Mouse (Mus musculus) adrenal gland, adult (tissue): Measurements from ENCODE around the gene Map3k10.
A peak's percentile ranks its signal among the peaks of the same experiment; 100 is the strongest.
"Not testable (repeated sequence)": the region's sequence is repeated elsewhere in the genome, so short reads cannot be mapped to it uniquely, and the experiment has no call there.

Experiments
- DNase-seq, 2 experiments: peaks; one replicate each; pipeline ENCODE4 v3.0.0; 2022 to 2023; ENCODE audit warnings: low spot score in 1 of 2; ENCODE audit not compliant: inconsistent age in 2 of 2

The Map3k10 gene

DNA sequence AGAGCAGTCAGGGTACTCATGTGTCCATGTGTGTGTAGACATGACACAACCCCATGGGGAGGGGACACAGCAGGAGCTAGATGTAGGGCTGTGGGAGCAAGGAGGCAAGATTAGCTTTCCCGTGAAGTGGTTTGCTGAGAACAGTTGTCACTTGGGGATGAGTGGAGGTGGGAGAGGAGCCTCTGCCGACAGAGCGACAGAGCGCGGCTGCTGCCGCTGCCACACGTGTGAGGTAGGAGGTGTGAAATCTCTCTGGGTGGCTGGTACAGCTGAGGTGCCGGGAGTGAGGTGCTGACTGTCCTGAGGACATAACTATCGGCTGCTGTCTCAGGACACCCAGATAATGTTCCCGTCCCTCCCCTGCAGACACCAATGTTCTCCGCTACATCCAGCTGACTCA is 18.9 kb downstream of the Map3k10 start:
- DNase-seq, result no peak

DNA sequence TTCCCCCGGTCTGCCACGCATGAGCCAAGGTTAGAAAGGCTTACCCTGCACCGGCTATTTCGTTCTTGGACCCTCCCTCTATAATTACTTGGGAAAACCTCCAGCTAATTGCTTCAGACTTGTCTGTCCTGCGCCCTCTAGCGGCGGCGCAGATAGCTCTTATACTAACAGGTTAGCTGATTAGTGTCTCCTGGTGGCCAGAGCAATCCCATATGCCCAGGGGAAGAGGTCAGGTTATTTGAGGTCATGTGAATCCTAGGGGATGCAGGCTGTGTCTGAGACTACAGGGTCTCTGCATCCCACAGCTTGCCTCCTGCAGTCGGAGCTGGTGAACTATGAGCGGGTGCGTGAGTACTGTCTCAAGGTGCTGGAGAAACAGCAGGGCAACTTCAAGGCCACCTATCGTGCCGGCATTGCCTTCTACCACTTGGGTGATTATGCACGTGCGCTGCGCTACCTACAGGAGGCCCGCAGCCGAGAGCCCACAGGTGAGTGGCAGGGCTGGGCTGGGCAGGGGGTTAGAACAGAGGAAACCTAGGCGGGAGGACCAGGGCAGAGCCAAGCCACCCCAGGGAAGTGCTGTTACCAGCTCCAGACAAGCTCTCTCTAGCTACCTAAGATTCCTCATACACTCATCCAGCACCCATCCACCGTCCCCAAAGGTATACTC is 19.7 kb downstream of the Map3k10 start:
- DNase-seq, result peak in 1 of 2 experiments; percentile 72

DNA sequence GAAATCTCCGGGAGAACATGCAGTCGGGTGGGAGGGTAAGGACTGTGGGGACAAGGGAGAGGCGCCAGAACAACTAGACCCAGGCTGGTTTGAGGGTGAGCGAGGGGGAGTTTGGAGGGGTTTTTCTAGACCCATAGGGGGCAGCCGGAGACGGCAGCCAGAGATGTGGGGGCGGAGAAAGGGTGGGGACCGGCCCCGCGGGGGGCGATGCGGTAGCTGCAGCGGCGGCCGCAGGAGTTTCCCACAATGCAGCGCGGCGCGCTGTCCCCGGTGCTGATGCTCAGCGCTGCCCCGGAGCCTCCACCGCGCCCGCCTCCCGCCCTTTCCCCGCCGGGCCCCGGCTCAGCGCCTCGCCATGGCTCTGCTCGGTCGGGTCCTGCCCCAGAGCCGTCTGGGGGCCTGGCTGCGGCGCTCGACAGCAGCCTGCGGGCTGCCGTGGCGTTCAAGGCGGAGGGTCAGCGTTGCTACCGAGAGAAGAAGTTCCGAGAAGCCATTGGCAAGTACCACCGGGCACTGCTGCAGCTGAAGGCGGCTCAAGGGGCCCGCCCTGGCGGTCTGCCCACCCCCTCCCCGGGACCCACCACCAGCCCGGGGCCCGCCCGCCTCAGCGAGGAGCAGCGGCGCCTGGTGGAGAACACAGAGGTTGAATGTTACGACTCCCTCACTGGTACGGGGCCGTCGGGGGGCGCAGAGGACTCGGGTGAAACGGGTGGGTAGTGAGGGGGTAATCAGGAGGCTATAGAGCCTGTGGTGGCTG is 20.5 kb downstream of the Map3k10 start, which contains the start of gene Ttc9b:
Gene Ttc9b, plus strand, starts transcription at position 235 of the 757 bp plus-strand sequence.
- peak; percentile 31 to 68 for DNase-seq

DNA sequence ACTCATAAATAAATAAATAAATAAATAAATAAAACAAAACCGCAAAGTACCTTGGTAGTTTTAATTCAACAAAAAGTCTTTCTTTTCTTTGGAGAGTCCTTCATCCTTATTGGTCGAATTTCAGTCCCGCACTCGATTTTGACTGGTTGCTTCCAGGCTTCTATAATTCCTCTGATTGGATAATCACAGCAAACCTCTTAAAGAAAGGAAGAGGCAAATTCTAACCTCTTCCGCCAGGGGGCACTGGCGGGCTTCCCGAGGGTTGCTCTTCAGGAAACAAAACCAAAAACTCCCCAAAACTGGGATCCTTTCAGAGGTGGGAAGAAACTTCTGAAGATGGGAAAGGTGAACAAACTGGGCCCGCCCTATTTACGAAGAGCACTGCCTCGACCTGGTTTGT is 23.4 kb downstream of the Map3k10 start:
- DNase-seq, result peak; percentile 72 to 88

DNA sequence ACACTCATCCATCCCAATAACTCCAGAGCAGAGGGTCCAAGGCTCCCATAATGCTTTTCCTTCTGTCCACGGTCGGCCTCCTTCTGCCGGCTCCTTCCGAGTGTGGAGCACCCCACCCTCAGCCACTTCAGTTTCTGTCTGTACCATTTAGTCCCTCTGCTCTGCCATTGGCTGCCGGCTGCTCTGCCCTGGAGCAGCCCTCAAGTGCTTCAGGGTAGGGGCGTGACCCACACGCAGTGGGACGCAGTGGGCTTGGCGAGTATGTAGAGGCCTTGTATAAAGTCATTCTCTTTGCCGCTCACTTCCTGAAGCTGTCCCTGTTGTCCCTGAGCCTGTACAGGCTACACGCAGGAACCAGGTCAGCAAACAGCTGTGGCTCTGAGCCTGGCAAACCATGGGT is 24.7 kb downstream of the Map3k10 start:
- DNase-seq, result no peak

DNA sequence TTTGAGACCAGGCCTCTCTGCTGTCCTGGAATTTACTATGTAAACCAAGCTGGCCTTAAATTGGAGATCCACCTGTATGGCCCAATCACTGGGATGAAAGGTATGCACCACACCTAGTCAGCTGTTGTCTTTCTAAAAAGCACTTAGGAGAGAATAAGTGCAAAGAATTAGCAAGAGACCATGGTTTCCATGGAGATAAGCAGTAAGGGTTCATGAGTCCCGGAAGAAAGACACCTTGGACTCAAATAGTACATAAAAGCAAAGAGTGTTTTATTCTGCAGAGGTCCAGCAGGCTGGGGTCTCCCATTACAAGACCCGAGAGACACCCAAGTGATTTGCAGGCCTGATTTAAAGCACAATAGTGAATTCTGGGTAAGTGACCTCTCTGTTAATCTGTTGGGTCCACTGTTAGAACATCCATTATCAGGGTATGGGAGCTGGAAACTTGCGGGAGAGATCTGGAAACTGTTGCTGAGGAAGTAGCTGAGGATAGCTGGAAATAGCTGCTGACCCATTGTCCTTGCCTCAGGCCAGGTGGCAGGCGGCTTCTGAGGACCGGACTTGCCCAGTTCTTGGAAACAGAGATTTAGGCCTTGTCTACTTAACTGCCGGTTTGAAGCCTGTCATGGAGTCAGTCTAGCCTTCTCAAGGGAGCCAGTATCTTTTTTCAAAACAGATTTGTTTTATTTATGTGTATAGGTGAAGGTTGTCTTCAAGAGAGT is 27.0 kb downstream of the Map3k10 start:
- no peak for DNase-seq

DNA sequence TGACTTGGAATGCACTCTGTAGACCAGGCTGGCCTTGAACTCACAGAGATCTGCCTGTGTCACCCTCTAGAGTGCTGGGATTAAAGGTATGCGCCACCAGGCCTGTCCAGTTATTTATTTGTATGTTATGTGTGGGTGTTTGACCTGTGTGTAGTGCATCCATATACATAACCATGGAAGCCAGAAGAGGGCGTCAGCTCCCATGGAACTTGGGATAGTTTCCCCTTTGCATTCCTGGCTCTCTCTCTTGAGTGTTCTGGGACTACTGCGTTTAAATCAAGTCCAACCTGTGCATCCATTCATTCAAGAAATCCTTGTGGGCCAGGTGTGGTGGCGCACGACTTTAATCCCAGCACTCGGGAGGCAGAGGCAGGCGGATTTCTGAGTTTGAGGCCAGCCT is 27.9 kb downstream of the Map3k10 start:
- no peak for DNase-seq

DNA sequence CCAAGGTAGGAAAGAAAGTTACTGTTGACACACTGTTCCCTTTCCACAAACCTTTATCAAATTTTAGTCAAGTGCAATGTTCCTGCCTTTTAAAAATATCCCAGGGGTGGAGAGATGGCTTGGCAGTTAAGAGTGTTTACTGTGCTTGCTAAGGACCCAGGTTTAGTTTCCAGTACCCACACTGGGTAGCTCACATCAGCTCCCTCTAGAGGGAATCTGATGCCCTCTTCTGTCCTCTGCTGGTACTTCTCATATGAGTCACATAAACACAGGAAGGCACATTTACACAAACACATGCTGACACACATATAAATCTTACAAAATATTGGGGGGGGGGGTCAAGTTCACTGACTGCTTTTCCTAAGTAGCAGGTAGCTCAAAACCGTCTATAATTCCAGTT is 29.9 kb downstream of the Map3k10 start:
- DNase-seq, result no peak

DNA sequence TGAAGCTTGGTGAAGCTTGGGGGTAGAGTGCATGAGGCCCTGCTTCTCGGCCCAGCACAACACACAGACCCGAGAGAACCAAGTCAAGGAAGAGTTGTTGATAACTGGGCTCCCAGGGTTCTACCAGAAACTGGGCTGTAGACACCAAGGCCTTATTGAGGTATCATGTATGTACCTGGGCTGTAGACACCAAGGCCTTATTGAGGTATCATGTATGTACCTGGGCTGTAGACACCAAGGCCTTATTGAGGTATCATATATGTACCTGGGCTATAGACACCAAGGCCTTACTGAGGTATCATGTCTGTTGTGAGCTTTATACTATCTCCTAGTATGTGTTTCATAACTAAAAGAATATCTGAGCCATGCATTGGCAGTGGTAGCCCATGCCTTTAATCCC is 39.3 kb downstream of the Map3k10 start:
- not testable (repeated sequence) for DNase-seq

DNA sequence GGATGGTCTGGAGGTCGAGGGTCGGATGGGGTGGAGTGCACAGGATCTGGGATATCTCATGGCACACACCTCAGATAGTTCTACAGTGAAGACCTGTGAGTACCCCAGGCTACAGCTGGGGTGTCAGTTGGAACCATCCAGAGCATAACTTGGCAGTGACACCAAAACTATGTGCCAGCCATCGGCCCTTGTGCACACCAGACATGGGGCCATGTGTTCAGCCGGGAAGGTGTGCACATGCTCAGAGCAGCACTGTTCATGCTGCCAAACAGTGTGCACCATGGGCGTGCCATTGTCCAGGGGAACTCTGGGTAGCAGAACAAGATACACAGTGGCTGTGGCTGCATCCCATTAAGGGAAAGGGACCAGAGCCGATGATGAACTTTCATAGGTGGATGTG is 39.7 kb downstream of the Map3k10 start:
- DNase-seq, result no peak

DNA sequence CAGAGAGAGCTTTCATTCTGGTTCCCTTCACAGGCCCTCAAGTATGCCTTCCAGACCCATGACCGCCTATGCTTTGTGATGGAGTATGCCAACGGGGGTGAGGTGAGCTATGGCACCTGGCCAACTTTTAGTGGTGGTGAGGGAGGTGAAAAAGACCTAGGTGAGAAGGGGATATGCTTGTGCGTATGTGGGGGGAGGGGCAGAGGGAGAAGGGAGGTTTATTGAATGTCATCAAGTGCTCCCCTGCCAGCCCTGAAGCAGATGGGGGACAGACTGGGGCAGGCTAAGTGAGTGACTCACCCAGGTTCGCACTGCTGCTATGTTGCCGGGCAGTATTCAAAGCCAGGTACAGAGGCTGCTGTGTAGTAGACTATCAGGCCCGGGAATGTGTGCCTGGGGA is 41.2 kb downstream of the Map3k10 start:
- DNase-seq, result no peak

DNA sequence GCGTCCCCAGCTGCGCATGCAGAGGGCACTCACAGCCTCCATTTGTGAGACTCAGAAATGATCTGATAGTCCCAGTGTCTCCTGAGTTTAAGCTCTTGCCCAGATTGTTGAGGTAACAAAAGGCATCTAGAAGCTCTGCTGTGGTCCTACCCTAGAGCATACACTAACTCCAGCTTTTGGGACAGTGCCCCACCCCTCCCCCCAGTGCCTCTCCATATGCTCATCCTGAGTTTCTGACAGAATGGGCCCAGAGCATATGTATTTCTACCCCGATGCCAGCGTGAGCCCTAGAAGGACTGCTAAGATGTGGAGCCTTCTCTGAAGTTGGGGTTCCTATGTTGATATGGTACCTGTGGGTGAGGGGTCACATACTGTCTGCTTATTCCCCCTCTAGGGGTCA is 43.0 kb downstream of the Map3k10 start:
- no peak for DNase-seq

DNA sequence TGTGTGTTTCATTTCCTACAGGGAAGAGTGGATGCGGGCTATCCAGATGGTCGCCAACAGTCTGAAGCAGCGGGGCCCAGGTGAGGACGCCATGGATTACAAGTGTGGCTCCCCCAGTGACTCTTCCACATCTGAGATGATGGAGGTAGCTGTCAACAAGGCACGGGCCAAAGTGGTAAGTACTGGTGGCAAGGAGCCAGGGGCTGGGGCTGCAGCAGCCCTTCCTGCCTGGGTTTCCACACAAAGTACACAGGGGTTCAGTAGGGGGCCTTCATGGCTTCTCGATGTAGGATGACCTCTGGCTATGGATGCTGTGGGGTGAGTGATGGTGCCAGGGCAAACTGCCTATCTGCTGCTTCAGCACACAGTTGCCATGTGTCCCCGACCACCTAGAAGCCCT is 45.6 kb downstream of the Map3k10 start:
- DNase-seq, result not testable (repeated sequence)

DNA sequence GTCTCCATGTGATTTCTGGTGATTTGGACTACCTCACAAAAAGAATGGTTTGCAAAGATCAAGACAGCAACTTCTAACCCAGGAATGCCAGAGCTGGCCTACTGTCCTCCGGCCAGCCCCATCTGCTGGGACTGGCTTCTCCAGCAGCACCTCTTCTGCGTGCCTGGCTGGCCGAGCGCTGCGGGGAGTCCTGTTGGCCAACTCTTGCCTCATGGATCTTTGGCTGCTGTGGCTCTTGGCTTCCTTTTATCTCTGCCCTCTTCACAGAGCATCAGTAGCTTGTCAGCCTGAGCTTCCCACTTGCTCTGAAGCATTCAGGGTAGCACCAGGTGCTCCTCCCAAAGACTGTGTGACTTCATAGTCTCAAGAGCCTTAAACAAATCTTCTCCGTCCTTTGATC is 46.2 kb downstream of the Map3k10 start:
- no peak for DNase-seq

DNA sequence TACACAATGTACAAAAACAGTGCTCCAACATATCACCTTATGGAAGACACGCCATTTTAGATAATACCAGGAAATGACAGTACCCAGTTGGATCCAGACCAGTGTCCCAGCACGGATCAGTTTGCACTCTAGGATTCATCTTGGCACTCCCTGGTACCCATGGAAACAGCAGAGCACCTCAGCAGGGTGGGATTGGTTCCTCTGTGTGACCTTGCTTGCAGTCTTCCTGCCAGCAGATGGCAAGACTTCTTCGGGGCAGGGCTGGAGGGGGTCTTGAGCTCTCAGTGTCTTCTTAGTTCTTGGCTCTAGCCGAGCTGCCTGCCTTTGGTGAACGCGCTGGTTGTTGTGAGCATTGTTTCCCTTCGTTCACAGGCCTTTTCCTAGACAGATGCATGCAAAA is 46.7 kb downstream of the Map3k10 start:
- DNase-seq, result no peak

DNA sequence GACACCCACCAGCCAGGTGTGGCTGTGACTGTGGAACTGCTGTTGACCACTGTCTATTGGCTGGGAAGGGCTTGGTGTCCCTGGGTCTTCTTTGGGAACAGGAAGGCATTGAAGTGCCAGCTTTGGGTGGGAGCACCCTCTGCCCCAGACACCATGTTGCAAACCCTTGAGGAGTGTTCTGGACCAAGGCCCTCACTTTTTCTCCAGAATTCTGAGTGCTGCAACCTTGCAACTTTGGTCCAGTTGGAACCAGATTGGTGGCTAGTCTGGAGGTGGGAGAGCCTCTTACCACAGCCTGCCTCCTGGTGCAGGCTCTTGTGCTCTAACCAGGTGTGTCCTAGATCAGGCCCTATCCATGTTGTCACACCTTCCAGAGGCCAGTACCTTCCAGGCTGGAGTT is 49.4 kb downstream of the Map3k10 start:
- peak in 1 of 2 experiments; percentile 62 for DNase-seq

DNA sequence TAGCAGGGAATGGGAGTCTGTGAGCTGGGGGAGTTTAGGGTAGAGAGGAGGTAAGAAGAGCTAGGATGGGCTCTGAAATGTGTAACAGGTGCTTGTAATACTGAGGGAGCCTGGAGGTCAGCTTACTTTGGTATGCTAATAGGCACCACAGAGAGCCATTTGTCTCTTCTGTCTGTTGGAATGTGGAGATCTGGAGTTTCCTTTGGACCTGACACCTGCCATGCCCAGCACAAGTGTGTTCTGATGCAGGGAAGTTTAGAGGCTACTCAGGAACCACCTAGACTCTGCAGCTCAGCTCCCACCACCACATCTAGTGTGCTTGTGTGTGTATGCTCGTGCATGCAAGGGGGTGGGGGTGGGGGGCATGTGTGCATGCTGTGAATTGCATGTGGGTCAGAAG is 52.2 kb downstream of the Map3k10 start:
- no peak for DNase-seq

DNA sequence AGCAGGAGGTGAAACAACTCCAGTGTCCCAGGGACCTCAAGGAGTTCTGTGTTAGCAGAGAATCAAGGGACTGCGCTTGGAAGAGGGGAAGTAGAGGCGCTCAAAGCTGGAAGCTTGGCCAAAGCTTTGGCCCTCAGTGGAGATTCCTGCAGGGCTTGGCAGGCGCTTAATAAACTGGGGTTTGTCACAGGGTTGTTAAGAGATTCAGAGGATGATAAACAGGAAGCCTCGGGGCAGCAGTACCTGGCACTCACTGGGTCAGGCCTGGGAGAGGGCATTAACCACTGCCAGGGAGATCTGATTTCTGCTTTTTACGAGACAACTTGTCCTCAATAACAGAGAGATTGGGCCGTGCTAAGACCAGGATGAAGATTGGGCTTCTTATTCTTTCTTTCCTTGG is 53.4 kb downstream of the Map3k10 start:
- DNase-seq, result no peak

DNA sequence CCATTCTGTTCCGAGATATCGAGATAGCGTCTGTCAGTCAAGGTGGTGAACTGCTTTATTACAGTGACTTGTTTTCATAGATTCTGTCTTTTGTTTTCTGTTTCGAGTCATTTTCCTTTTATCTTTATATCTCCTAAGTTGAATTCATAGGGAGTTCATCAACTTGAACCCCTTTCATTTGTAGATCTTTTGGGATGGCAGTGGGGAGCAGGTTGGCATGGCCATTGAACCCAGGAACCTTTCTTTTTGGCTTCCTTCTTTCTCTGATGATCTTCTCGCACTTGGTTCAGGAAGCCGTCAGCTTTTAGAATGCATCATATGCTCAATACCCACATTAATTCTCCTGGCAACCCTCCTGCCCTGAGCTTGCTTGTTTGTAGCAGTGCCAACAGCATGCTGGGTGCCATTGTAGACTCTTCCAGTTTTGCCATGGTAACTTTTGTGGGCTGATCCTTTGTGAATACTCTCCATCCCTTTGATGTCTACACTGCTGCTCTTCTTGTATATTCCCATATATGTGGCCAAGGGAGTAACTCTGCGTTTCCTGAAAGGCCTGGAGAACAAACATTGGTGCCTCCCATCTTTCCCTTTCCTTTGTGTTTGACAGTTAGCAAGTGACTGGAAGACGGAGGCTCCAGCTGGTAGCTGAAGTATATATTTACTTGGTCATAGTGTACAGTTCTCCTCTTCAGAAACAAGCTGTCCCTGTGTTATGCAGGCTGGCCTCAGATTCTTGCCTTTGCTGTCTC is 60.5 kb downstream of the Map3k10 start:
- peak in 1 of 2 experiments; percentile 66 for DNase-seq

DNA sequence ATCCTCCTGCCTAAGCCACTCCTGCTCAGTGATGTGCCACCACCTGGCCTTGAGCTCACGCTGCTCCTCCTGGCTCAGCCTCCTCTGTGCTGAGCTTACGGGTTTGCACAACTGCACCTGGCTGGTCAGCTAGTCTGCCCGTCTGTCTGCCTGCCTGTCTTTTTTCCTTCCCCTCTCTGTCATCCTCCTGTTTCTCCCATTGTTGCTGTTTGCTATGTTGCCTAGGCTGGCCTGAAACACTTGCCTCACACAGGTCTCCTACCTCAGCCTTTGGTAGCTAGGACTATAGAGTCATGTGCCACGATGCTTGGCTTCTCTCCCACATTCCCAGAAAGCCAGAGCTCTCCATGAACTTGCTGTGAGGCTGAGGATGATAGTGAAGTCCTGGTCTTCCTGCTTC is 61.5 kb downstream of the Map3k10 start:
- peak in 1 of 2 experiments; percentile 66 for DNase-seq

DNA sequence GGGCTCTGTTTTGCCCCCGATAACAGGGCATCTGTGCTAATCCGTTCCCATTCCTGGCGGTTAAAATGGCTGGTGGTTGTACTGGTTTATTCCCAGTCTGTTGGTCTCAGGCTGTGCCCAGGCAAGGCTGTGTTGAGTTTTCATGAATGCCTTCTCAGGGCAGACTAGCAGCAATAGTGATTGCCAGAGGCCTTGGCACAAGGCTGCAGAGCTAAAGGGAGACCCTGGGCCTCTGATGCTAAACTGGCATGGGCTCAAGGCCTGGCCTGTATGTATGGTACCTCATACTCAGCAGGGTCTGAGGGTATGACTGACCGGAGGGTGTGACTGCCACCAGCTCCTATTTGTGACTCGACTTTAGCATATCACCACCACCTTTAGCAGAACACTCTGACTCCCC is 63.5 kb downstream of the Map3k10 start:
- DNase-seq, result peak in 1 of 2 experiments; percentile 75
